Mouse (Mus musculus) lung, postnatal 0 days (tissue): Measurements from ENCODE around the gene Clic3. TPM values are rescaled to one million over a fixed set of nuclear protein-coding genes. Genes with fewer than 3 reads are reported as not detected.

ENCODE experiments used
- ATAC-seq: fragments of 200-750 bp; cut with Nextera tagmentation; 2 replicates; pipeline ENCODE4 v1.8.0; 2017; ENCODE audit warnings: moderate library complexity
- DNase-seq: peaks from one replicate; pipeline ENCODE4 v3.0.0-alpha.2; 2016; ENCODE audit warnings: low spot score
- H3K27ac ChIP-seq: fragments of 300-500 bp; sonication (generic); 2 replicates; pipeline ENCODE4 v1.5.1; 2014; ENCODE audit warnings: antibody characterized with exemption, mild to moderate bottlenecking, low read length, mixed read lengths
- H3K27me3 ChIP-seq: fragments of 300-500 bp; sonication (generic); replicated peaks from 2 replicates; pipeline ENCODE4 v1.6.1; 2014; ENCODE audit warnings: low read length, mixed read lengths; ENCODE audit not compliant: insufficient read depth
- H3K36me3 ChIP-seq: fragments of 300-500 bp; sonication (generic); 2 replicates; pipeline ENCODE4 v1.6.1; 2014; ENCODE audit warnings: low read length, mixed read lengths; ENCODE audit not compliant: insufficient read depth
- H3K4me1 ChIP-seq: fragments of 300-500 bp; sonication (generic); 2 replicates; pipeline ENCODE4 v1.6.1; 2014; ENCODE audit warnings: antibody characterized with exemption, low read depth, low read length, mixed read lengths; ENCODE audit not compliant: insufficient read depth
- H3K4me2 ChIP-seq: fragments of 300-500 bp; sonication (generic); replicated peaks from 2 replicates; pipeline ENCODE4 v1.6.1; 2014; ENCODE audit warnings: low read depth, mild to moderate bottlenecking, low read length, moderate library complexity, mixed read lengths
- H3K4me3 ChIP-seq: fragments of 300-500 bp; sonication (generic); 2 replicates; pipeline ENCODE4 v1.5.1; 2014; ENCODE audit warnings: low read depth, low read length
- H3K9ac ChIP-seq: fragments of 300-500 bp; sonication (generic); replicated peaks from 2 replicates; pipeline ENCODE4 v1.6.1; 2014; ENCODE audit warnings: low read depth, mild to moderate bottlenecking
- H3K9me3 ChIP-seq: fragments of 300-500 bp; sonication (generic); 2 replicates; pipeline ENCODE4 v1.6.1; 2016; ENCODE audit warnings: low read length, mixed read lengths
- CTCF ChIP-seq: IDR thresholded peaks from 2 replicates; pipeline ENCODE4 v1.5.1; 2016; ENCODE audit warnings: antibody characterized with exemption, mild to moderate bottlenecking
- EP300 ChIP-seq: IDR thresholded peaks from 2 replicates; pipeline ENCODE4 v1.6.1; 2016; ENCODE audit warnings: antibody characterized with exemption, mild to moderate bottlenecking, control low read depth
- WGBS: fragments of 180-500 bp; shearing (Covaris S2); extraction: QIAGEN DNeasy Blood & Tissue Kit; methylation state at CpG from one replicate; pipeline ENCODE4 v1.1.7; 2014; 5-methylcytosine and 5-hydroxymethylcytosine counted together
- polyA plus RNA-seq: library from polyadenylated mRNA; unstranded; fragments of >200 nt; fragmentation: Nextera tagmentation; extraction: Ambion mirVana; gene quantifications from 2 replicates; pipeline ENCODE4 v1.2.1, GENCODE M21; 2015

Clic3 gene
- polyA plus RNA-seq, 1 experiment from 2014 or later, result 633 TPM

DNA sequence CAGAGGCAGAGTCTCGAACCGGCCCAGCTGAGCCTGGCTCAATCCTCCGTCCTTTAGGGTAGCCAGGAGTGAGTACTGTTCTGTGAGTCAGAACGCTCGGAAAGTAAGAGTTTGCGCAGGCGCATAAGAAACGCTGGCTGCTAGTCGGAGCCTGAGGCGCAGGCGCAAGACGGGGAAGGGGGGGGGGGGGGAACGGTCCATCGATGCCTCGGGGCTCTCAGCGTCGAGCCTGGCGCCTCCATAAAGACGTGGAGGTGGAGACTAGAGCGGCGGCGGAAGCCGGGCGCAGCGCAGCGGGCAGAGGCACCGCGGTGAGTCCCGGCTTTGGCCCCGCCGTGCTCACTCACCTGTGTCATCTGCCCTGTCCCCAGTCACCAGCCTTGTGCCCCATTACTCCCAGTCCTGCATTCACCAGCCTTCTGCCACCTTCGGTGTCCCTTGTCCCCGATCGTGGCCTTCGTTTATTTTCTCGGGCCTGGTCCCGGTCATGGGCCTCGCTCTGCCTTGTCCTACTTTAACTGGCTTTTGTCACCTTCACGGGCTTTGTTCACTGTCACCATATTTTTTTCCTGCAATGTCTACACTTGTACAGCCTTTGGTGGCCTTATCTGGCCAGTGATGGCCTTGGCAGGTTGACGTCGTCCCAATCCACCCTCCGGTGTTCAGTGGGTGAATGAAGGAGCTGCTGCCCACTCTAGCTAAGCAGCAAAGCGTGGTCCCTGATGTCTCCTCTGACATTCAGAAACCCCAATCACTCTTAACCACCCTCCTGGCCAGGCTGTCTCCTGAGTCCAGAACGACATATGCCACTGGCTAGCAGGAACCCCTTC lies 44.2 kb downstream of the Clic3 start, which contains the start of gene Fbxw5:
Gene Fbxw5 (plus strand): TSS at position 175 of the 830 bp plus-strand sequence.
- peak; percentile 98 for DNase-seq
- Histone ChIP-seq H3K4me3 (peak within 1 kb of the TSS; percentile 80), H3K9me3 (no peaks in the 10 kb centered on the region), H3K27ac (peak within 1 kb of the TSS; percentile 70), H3K4me1 (peaks cover 12% of the 10 kb centered on the region; the same call in 1 of the 2 replicates), H3K36me3 (no peaks in the 10 kb centered on the region), H3K4me2 (peak within 1 kb of the TSS; percentile 85), H3K9ac (peak within 1 kb of the TSS; percentile 98), H3K27me3 (no peaks in the 10 kb centered on the region)
- peak; percentile 93 for ATAC-seq
- WGBS, result under 1% methylated on average over 24 of the region's 44 CpGs
- TF ChIP-seq EP300 (no peak), CTCF (no peak; the same call in 1 of the 2 replicates)

DNA sequence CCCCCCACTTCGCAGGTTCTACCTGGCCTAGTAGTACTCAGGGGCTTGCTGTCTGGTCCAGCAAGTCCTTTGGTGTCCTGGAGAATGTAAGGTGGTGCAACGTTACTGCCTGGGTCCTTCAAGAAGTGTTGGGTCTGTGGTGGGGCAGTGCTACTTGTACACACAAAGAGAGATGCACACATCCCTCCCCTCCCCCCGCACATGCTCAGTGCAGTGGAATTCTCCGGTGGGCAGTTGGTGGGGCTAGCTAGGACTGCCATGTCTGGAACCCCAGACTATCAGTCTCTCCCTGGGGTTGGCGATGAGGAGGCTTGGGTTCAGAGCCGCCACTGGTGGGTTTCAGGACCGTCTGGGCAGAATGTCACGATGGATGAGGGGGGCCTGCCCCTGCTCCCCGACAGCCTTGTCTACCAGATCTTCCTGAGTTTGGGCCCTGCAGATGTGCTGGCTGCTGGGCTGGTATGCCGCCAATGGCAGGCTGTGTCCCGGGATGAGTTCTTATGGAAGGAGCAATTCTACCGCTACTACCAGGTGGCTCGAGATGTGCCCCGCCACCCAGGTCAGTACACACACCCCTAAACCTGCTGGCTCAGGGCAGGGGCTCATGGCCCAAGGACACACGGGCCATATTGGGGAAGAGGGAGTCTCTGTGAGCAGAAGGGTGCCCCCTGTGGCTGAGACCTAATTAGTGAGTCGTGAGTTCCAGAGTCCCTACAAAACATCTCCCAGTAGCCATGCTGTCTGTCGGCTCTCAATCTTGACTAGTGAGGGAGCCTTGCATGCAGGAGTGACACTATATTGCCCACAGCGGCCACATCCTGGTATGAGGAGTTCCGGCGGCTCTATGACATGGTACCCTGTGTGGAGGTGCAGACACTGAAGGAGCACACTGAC lies 45.2 kb downstream of the Clic3 start, which contains the start of gene C8g:
Gene C8g (minus strand): TSS at position 127 of the 894 bp plus-strand sequence.
- H3K27ac ChIP-seq, result peak within 1 kb of the TSS; percentile 70
- H3K4me2 ChIP-seq, result peak within 1 kb of the TSS; percentile 85
- H3K9me3 ChIP-seq, result no peaks in the 10 kb centered on the region
- 70% methylated on average over 20 of the region's 20 CpGs for WGBS
- ATAC-seq (no peak), DNase-seq (no peak)
- H3K4me3 ChIP-seq, result peak within 1 kb of the TSS; percentile 80
- TF ChIP-seq EP300 (no peak), CTCF (no peak)
- peak within 1 kb of the TSS; percentile 98 for H3K9ac ChIP-seq
- no peaks in the 10 kb centered on the region for H3K27me3 ChIP-seq
- H3K36me3 ChIP-seq, result no peaks in the 10 kb centered on the region
- H3K4me1 ChIP-seq, result peaks cover 12% of the 10 kb centered on the region; the same call in 1 of the 2 replicates

DNA sequence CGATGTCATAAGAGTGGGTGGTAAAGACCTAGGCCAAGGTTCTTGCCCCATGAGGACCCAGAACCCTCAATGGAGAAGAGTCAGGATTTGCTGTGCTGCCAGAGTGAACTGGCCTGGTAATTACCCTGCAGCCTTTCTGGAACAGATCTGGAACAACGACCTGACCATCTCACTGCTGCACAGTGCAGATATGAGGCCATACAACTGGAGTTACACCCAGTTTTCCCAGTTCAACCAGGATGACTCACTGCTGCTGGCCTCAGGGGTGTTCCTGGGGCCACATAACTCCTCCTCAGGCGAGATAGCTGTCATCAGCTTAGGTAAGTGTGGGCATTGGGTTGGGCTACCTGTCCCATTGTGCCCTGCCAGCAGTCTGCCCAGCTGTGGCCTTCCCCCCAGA lies 46.1 kb downstream of the Clic3 start:
- Histone ChIP-seq H3K4me2 (no peak overlapping the region), H3K9me3 (no peaks in the 10 kb centered on the region), H3K27me3 (no peaks in the 10 kb centered on the region), H3K36me3 (no peaks in the 10 kb centered on the region), H3K9ac (no peak overlapping the region), H3K4me1 (peaks cover 12% of the 10 kb centered on the region; the same call in 1 of the 2 replicates), H3K27ac (no peak overlapping the region), H3K4me3 (no peak overlapping the region)
- 87% methylated on average over 3 of the region's 3 CpGs for WGBS
- ATAC-seq, result no peak
- no peak for DNase-seq
- TF ChIP-seq CTCF (no peak), EP300 (no peak)

DNA sequence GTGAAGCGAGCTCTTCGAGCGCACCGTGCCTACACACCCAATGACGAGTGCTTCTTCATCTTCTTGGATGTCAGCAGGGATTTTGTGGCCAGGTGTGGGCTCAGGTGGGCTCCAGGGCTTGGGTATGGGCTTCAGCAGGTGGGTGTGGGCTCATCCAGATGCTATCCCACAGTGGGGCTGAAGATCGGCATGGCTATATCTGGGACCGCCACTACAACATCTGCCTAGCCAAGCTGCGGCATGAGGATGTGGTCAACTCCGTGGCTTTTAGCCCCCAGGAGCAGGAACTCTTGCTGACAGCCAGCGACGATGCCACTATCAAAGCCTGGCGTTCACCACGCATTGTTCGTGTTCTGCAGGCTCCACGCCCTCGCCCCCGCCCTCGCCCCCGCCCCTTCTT lies 47.9 kb downstream of the Clic3 start:
- Histone ChIP-seq H3K27me3 (no peaks in the 10 kb centered on the region), H3K4me3 (no peak overlapping the region), H3K27ac (no peak overlapping the region), H3K4me2 (no peak overlapping the region), H3K36me3 (no peaks in the 10 kb centered on the region), H3K9ac (no peak overlapping the region), H3K4me1 (peaks cover 12% of the 10 kb centered on the region; the same call in 1 of the 2 replicates), H3K9me3 (no peaks in the 10 kb centered on the region)
- 94% methylated on average over 19 of the region's 19 CpGs for WGBS
- TF ChIP-seq CTCF (no peak), EP300 (no peak)
- no peak for ATAC-seq
- DNase-seq, result no peak

DNA sequence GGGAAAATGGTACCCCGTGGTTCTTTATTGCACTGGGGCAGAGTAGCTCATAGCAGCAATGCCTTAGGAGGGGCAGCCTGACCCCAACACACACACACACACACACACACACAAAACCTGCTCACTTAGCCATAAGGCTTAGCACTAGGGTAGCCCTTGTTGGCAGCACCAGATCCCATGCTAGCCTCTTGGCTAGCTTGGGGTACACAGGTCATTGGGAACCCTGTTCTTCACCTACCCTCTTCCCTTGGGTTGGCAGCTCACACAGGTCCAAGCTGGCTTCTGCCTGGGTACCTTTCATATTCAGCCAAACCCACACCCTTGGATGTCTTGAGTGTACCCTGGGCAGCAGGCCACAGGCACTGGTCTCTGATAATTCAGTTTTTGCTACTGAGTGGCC lies 48.4 kb downstream of the Clic3 start:
- Histone ChIP-seq H3K9me3 (no peaks in the 10 kb centered on the region), H3K9ac (no peak overlapping the region), H3K4me1 (peaks cover 10% of the 10 kb centered on the region; the same call in 1 of the 2 replicates), H3K27ac (no peak overlapping the region), H3K36me3 (no peaks in the 10 kb centered on the region), H3K27me3 (no peaks in the 10 kb centered on the region), H3K4me3 (no peak overlapping the region), H3K4me2 (no peak overlapping the region)
- DNase-seq (no peak), ATAC-seq (no peak)
- TF ChIP-seq EP300 (no peak), CTCF (no peak)
- 80% methylated on average over 1 of the region's 1 CpGs for WGBS

DNA sequence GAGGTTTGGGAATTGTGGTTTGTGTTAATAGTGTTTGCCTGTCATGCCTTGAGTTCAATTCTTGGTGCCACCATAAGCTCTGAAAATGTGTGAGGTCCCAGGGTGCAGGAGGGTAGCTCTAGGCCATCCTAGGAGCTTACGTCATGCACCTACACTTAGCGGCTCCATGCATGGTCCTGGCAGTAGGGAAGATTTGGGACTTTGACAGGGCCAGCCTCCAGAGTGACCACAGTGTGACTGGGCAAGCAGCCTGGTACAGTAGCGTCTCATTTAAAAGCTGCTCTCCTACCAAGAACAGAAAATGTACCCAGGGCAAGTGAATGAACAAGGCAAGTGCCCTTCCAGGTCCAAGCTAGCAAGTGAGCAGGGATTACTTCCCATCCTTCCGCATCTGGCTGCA lies 49.2 kb downstream of the Clic3 start:
- Histone ChIP-seq H3K9ac (no peak overlapping the region), H3K4me1 (peaks cover 7% of the 10 kb centered on the region; the same call in 1 of the 2 replicates), H3K4me2 (no peak overlapping the region), H3K27me3 (no peaks in the 10 kb centered on the region), H3K9me3 (no peaks in the 10 kb centered on the region), H3K36me3 (no peaks in the 10 kb centered on the region), H3K4me3 (no peak overlapping the region), H3K27ac (no peak overlapping the region)
- TF ChIP-seq EP300, result no peak
- no peak for TF ChIP-seq CTCF
- WGBS, result 93% methylated on average over 4 of the region's 4 CpGs
- no peak for DNase-seq
- ATAC-seq, result no peak
